Mouse (Mus musculus) lung, adult 2 months (tissue): Measurements from ENCODE around the gene Lipc.

ENCODE experiments used
- CTCF ChIP-seq: fragments of 200-500 bp; IDR thresholded peaks from 2 replicates; pipeline ENCODE4 v1.5.1; 2011; ENCODE audit warnings: mild to moderate bottlenecking, low read length, control low read depth; ENCODE audit not compliant: insufficient read depth
- POLR2A ChIP-seq: fragments of 200-500 bp; IDR thresholded peaks from 2 replicates; pipeline ENCODE4 v1.6.1; 2011; ENCODE audit warnings: low read depth, mild to moderate bottlenecking, control low read depth, low read length, borderline replicate concordance; ENCODE audit errors: extremely low read depth

DNA sequence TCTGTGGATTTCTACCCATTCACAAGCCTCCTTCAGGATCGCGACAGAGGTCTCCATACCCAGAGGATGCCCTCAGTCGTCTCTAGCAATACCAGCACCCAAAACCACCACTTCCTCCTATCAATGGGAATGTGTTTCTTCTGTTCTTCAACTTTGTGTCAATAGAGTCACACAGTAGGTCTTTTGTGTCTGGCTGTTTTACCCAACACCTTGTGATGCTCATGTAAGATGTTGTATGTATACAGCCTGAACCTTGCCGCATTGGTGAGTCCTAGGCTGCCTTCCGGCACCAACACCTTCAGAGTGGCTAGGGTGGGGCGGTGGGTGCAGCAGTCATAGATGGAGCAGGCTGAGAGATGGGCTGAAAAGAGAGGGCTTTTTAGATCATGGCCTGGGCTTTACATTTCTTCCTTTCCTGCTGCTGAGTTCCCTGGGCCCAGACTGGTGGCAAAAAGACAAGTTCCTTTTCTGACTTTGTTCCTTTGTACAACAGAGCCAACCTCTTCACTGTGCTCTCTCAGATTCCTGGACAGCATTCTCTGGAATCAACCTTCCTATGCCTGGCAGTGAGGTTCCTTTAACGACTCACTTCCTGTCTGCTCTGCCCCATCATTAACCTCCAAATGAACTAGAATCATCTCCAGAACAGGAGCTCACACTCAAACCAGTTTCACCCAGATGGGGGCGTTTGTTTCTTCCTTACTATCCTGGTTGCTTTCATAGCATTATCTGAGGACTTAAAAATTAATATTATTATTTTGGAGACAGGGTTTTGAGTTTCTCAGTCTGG is 110.4 kb downstream of the Lipc start:
- TF ChIP-seq POLR2A (no peak), CTCF (no peak)
